Mouse (Mus musculus) embryo, embryonic 11 days (tissue): ENCODE results near the gene Mbd4.
"Not testable (repeated sequence)": the region's sequence is repeated elsewhere in the genome, so short reads cannot be mapped to it uniquely, and the experiment has no call there.

ENCODE experiments used
- DNase-seq: peaks from one replicate; pipeline ENCODE4 v3.0.0-alpha.2; 2015

Gene Mbd4

DNA sequence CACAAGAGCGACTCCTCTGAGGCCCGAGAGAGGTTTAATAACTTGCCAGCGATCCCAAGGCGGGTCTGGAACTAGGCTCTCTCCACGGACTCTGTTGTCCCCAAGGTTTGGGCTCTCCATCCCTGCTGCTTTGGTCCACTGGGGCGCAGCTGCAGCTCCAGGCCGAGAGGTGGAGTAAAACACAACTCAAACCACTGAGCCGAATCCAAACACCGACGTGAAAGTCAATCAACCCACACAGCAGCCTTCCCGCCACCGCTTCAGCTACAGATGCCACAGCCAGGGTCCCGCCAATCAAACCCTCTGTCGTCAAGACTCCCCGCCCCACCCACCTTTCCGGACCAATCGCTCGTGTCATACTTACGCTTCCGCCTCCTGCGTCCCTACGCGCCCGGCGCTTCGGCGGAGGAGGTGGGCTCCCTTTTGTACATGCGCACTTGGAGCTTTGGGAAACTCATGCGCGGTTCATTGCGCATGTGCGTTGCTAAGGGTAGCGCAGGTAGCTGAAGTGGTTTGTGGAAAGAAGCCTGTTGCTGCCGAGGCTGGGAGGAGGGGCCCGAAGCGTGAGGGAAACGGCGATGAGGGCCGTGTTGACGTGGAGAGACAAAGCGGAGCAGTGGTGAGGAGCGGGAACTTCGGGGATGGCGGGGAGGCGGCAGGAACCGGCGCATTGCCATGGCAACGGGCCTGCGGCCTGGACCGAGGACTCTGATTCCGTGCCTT, at the start of gene Mbd4, which contains the start of gene Ift122:
Mbd4 (minus strand) TSS at position 281 of the 723 bp plus-strand sequence.
Ift122 (plus strand) TSS at position 380 of the 723 bp plus-strand sequence.
- DNase-seq = peak; percentile 100

DNA sequence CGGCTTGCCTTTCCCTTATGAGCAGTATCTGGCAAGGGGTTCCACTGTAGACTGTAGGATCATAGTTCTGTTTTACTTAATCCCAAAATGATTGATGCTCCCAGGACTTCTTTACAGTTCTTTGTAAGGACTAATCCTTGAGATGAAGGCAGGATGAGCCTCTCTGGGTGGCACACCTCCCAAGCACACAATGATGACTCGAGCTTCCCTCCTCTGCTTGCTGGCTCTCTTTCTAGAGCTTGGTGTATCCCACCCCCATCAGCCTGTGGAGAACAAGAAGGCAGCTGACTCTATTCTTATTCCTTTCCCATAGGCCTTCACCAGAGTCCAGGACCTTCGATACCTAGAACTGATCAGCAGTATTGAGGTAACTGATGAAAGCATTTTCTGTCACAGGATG, 49.4 kb upstream of the Mbd4 start:
- DNase-seq = no peak

DNA sequence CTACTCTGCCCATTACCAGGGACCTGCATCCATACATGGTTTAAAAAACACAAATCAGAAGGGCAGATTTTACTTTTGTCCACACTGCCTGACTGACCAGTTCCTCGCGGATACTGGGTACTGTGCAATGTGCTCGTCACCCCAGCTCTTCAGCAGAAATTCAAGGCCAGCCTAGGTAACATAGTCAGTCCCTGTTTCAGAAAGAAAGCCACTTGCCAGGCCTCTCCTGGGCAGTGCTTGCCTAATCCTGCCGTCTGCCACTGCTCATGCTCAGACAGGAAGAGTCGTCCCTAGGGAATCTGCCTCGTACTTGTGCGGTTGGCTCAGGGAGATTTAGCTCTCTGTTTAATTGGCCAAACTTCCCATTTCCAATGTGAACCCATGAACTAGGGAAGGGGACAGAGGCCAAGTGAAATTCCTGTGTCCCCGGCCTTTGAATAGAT, 48.3 kb upstream of the Mbd4 start:
- DNase-seq = peak; percentile 57

DNA sequence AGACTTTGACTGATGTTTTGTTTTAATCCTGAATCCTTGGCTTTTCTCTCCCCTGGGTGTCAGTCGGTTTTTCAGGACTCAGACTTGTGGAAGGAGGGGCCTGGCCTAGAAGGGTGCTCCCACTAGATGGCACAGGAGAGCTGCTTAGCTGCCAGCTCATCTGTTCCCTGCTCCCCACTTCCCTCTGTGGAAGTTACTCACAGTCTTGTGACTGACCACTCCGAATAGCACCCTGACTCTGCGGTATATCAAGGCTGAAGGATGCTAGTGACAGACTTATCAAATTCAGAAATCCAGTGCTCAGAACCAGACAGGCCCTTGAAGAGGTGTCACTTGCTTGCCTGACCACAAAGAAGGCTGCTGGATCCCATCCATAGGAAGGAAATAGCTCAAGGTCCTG, 47.9 kb upstream of the Mbd4 start:
- peak; percentile 74 for DNase-seq

DNA sequence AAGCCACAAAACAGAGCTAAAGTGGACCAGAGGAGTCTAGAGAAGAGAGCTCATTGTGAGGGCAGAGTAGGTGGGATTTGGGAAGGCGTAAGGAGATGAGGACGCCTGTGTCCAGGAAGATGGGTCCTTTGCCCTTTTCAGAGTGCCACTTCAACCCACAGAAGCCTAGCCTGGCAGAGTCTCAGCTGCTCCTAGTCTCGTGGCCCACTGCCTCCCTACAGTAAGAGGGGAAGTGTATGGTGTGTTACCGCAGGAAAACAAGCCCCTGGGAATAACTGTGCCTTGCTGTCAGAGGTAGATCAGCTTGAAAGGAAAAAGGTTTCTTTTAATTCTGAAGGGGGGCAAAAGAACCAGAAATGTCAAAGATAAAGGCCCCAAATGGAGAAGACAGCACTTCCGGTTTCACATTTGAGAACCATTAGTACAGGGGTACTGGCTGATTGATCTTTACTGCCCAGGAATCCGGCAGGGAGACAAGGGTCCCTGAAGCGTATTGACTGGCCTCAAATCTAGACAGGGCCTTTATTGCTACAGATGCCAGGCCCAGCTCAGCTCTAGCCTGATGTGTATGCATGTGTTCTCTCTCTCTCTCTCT, 44.9 kb upstream of the Mbd4 start:
- no peak for DNase-seq

DNA sequence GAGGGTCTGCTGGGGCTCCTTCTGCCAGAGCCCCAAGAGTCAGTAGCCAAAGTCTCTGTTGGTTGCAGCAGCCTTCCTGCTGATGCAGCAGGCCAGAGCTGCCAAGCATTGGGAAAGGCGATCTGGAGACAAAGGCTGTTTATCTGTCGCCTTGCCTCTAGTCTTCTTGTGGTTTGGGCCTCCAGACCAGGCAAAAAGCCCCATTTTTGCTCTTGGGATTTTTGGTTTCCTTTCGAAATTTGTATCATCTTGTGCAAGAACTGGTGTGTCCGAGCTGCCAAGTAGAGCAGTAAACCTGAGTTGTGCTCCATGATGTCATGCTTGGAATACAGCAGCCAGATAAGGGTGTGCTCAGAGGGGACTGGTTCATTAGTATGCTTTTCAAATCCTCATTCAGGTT, 43.9 kb upstream of the Mbd4 start:
- DNase-seq = no peak

DNA sequence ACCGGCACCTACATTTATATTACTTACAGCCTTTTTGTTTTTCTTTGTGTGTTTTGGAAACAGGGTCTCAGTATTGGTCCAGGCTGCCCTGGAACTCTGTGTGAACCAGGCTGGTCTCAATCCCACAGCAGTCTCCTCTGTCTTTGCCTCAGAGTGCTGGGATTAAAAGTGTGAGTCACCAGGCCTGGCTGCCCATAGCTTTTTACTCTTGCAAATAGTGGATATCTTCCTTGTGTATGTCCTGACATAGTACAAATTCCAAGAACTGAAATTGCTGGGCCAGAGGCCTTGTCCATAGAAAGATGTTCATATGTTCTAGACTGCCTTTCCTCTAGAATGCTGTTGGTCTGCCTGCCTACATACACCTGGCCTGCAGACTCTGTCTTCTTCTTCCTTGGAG, 43.2 kb upstream of the Mbd4 start:
- no peak for DNase-seq

DNA sequence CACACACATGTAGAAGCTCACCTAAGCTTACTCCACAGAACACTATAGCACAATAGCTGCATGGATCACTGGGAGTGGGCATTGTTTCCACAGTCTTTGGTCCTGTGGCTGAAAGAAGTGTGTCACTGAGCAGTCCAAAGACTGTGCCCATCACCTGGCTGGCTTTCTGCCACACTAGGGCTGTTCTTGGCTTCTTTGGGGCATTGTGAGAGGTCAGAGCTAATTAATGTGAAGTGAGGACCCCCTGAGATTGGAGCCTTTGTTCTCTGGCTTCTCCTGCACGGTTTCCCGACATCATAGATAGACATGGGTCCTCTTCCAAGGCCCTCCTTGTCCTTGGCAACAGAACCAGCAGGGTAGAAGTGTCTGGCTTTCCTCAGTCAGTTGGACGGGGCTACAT, 39.2 kb upstream of the Mbd4 start:
- DNase-seq = no peak

DNA sequence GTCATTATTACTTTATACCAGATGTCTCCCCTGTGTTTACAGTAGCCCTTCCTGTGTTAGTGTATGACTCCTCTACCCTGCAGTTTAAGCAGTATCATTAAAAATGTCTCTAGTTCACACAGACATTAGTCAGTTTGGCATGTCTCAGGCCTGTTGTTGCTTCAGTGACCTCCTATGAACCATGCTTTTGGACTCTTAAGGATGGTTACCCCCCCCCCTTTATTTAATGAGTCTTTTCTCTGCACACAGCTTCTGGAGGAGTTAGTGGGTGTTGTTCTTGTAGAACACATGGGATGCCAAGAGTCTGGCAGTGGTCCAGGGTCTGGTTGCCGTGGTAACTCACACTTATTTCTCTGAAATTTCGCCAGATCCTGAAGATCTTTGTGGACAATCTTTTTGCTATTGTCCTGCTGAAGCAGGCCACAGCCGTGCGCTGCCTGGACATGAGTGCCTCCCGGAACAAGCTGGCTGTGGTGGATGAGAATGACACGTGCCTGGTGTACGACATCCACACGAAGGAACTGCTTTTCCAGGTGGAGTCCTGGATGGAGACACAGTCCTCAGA, 38.4 kb upstream of the Mbd4 start:
- no peak for DNase-seq

DNA sequence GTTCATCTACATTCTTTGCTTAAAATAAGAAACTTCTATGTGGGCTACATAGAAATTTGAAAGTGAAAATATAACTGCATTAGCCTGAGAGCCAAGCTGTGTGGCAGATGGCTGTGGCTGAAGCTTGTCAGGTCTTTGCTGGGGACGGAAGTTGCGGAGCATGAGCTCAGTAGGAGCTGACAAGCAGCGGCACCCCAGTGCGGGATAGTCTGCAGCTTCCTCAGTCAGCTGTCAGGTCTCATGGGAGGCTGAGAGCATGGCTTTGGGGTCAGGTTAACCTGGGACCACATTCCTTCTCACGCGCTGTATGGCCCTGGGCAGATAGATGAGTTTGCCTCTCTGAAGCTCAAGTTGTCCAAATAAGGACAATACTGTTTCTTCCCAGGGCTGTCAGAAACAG, 37.9 kb upstream of the Mbd4 start:
- DNase-seq = peak; percentile 18

DNA sequence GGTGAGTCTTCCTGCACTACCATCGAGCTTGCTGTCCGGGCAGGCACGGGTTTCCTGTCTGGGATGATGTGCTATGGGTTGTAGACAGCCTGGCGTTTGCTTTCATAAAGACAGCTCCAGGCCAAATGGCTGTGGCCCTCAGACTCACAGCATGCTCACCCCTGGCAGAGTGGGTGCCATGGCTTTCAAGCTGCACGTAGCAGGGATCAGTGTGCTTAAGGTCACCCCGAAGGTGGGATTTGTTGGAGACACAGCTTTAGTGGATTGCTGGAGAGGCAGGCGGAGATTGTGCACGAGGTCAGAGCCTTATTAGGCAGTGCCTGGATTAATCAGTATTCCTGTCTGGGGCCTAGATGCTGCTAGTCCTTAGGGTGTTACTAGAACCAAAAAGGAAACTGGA, 37.4 kb upstream of the Mbd4 start:
- no peak for DNase-seq

DNA sequence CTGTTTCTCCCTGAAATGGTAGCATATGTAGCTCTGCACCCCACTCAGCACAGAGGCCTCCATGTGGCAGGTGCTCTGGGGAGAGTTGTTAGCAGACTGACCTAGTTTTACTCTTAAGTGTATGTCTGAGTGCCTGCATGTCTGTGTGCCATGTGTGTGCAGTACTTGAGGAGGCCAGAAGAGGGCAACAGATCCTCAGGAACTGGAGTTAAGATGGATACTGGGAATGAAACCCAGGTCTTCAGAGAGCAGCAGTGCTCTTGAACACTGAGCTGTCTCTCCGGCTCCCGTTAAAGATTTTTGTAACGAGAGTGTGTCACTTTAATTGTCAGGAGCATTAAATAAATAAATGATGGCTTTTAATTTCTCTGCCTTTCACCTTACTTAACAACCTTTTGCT, 35.1 kb upstream of the Mbd4 start:
- peak; percentile 22 for DNase-seq

DNA sequence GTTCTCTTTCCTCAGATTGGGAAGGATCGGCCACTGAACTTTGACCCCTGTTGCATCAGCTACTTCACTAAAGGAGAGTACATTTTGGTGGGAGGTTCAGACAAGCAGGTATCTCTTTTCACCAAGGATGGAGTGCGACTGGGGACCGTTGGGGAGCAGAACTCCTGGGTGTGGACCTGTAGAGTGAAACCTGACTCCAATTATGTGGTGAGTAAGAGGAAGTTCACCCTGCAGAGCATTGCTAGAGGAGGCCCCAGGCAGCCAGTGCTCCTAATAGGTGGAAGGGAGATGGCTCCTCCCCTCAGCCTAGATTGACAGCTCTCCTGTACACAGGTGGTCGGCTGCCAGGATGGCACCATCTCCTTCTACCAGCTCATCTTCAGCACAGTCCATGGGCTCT, 33.7 kb upstream of the Mbd4 start:
- DNase-seq = no peak

DNA sequence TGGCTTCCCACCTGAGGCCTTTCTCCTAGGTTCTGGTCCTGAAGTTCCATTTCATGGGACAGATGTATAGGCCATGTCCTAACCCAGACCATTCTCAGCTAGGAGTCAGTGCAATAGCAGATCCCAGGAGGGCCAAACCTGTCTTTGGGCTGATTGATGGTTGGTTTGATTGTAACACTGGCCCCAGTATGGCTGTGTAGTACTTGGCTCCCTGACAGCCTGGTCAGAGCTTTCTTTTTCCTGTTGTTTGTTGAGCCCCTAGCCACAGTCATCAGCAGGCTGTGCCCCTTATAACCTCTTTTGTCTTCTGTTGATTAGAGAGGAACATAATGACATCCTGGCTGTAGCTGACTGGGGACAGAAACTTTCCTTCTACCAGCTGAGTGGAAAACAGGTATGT, 30.8 kb upstream of the Mbd4 start:
- no peak for DNase-seq

DNA sequence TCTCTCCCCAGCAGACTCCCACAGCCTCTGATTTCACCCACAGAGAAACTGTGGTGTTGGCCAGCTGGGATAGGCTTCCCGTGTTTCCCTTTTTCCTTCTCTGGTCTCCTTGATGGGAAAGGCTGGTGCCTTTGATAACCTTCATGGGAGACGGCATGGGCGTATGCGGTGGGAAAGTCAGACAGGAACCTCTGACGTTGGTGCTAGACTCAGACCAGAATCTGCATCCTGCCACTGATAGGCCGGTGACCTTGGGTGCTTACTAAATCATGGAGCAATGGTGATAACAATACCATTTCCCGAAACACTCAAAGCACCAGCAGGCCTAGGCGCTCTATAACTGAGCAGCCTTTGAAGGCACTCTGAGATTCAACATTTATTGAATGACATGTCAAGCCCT, 27.6 kb upstream of the Mbd4 start:
- no peak for DNase-seq

DNA sequence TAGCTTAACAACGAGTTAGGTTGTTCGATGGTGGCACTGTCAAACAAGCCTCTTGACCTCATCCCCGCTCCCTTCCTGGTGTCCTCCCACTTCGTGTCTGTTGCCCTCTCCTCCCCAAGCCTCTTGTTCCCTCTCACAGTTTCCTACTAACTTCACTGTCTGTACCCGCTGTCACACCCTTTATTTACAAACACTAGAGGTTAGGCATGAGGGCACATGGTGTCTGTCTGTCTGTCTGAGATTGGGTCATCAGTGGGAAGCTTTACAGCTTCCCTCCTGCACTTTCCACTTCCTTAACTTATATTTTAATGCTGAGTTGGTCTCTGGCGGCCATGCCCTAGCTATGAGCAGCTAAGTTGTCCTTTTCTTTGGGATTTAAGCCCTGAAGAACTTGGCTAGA, 26.6 kb upstream of the Mbd4 start:
- no peak for DNase-seq

DNA sequence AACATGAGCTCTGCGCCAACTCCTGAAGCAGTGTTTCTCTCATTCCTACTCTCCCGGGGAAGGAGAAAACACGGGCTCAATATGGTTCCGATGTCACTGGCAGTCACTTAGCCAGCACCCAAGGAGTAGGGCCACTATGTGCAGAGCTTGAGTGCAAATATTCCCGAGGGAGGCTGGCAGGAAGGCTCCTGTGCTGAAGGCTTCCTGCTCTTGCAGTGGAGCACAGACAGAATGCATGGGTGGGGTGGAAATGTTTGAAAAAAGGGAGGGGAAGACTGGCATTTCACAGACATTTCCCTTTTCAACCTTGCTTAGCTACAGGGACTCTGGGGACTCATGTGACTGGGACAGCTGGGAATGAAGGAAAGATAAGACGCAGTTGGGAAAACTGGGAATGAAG, 25.5 kb upstream of the Mbd4 start:
- DNase-seq = no peak

DNA sequence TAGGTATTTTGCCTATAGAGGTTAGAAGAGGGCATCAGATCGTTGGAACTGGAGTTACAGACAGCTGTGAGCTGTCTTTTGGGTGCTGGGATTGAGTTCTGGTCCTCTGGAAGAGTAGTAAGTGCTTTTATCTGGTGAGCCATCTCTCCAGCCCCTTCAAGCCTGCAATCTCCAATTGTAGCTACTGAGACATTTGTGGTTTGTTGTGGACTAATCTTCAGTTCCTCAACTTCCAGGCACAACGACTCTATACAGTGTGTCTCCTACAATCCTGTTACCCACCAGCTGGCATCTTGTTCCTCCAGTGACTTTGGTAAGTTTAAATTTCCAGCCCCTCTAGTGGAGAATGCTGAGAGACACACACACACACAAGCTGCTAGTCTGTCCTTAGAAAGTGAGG, 24.1 kb upstream of the Mbd4 start:
- DNase-seq = no peak

DNA sequence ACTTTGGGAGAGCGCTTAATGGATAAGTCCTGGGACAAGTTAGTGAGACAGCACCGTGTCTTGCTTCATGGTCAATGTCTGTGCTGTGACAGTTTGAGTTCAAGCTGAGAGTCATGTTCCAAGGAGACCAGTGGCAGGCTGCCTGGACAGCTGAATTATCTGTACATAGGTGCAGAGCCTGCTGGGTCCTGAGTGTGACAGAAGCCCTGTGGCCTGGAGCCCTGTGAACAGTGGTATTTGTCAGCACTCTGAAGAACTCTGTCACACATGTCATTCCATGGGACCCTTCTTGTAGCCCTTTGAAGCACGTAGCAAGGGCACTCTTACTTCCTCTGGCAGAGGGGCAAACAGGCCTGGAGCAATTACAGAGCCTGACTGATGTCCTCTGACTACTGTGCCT, 18.1 kb upstream of the Mbd4 start:
- not testable (repeated sequence) for DNase-seq

DNA sequence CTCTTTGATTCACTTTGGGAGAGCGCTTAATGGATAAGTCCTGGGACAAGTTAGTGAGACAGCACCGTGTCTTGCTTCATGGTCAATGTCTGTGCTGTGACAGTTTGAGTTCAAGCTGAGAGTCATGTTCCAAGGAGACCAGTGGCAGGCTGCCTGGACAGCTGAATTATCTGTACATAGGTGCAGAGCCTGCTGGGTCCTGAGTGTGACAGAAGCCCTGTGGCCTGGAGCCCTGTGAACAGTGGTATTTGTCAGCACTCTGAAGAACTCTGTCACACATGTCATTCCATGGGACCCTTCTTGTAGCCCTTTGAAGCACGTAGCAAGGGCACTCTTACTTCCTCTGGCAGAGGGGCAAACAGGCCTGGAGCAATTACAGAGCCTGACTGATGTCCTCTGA, 14.0 kb upstream of the Mbd4 start:
- DNase-seq = not testable (repeated sequence)

DNA sequence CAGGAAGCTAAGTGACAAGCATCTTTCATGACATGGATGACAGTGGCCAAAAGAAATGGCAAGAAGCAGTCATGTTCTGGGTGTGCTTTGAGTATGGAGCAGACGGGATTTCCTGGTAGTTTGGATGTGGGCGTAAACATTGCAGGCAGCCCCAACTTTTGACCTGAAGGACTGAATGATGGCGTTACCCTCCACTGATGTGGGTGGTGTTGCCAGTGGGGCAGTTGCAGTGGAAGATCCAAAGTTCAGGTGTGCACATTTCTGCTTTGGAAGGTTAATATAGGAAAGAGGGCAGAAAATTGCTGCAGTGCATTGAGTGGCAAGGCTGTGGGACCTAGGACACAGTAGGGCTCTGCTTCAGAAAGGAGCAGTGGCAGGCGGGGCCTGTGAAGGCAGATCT, 12.1 kb upstream of the Mbd4 start:
- no peak for DNase-seq

DNA sequence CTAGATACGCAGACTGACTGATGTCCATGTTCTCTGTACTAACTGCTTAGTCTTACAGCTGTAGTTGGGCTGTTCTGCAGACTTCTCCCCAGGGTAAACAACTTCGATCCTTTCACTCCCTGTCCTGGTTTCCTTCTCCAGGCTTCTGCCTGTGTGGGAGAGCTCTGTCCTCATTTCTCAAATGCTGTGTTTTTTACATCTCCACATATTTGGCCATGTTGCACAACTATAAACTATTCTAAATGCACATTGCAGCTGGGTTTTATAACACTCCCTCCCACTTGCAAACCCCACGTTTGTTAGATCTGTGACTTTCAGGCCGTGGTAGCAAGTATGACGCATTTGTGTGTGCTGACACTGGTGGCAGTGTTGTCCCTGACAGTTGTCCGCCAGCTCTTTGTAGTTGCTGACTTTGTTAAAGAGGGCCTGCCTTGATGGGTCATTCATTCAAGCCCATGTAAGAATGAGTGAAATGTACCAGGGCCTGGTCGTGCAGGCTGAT, 10.2 kb upstream of the Mbd4 start:
- DNase-seq = no peak

DNA sequence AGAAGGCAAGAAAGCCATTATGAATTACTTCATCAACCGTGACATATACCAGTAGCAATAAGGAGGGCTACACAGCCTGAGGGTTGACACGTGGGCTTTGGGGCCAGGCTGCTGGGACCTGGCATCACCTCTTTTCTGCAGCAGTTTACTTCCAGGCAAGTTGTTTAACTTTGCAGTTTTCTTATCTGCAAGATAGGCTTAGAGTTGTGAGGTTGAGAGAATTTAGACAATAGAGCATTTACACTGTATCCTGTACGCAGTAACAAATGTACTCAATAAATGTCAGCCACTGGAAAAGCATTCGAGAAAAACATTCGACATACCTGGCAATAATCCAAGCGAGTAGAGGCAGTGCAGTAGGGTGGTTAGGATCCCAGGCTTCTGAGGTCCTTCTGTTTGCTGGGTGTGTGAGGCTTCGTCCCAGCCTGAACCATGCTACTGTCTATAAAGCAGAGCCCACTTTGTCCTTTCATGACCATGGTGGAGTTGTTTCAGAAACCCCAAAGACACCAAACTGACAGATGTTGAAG, 6.9 kb upstream of the Mbd4 start:
- DNase-seq = no peak

DNA sequence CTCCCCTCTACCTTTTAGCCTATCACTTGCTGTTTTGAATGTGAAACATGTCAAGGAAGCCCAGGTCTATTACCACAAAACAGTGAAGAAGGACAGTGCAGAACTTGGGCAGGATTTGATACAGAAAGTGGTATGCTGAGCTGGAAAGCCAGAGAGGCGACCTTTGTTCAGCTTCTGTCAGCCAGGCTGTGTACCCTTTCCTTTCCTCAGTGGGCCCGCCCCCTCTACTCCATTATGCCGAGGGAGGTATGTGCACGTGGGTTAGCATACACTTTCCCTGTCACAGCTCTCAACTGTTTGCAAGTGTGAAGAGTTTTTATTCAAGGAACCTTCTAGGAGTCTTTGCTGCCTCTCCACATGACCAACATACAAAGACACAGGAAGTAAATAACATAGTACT, 6.1 kb upstream of the Mbd4 start:
- DNase-seq = no peak
